Mouse (Mus musculus) adrenal gland, adult 8-10 months (tissue): ENCODE results near the gene Barhl1. TPM values are rescaled to one million over a fixed set of nuclear protein-coding genes. Genes with fewer than 3 reads are reported as not detected.

ENCODE experiments used
- DNase-seq: peaks from one replicate; pipeline ENCODE4 v3.0.0; 2022
- total RNA-seq, 4 experiments: library from RNA; stranded (reverse); gene quantifications; 2 replicates each; pipeline ENCODE4 v1.2.4; 2022

Gene Barhl1
- total RNA-seq, 4 experiments from 2014 or later, result not detected

GRCm38 (mm10) chr2:28860678-28861423 lies 55.6 kb downstream of the Barhl1 start:
- DNase-seq, result no peak

DNA sequence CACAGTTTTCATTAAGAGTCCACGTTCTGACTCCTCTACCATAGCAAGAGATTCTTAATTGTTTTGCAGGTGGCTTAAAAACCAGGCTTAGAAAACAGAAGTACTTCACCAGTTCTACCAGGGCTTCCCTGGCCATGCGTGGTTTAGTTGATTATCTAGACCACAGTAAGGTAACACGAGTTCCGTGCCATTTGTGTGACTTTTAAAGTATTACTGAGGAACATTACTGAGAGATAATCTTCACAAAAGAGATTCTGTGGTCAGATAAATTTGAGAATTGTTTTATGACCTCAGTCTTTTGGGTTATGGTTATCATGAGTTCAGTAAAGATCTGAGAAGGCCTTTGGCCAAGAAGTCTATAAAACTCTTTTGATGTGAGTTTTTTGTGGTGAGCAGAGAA lies 57.2 kb downstream of the Barhl1 start:
- DNase-seq, result no peak

Other genes with a start within 250 kb of the Barhl1 start
- under 1 TPM in 3 of 4 experiments, not detected in 1; 0.52 to 0.77 (median 0.75) TPM for gene Spaca9, start 216.9 kb downstream of the Barhl1 start, total RNA-seq
- under 1 TPM; 0.20 to 0.80 (median 0.62) TPM for gene Ak8, start 216.5 kb downstream of the Barhl1 start, total RNA-seq
- 10 to 100 TPM; 35.2 to 45.4 (median 35.6) TPM for gene Gtf3c4, start 76.3 kb downstream of the Barhl1 start, total RNA-seq
- 10 to 100 TPM in 2 of 4 experiments, 1 to 10 TPM in 2; 8.9 to 13.2 (median 9.8) TPM for gene Ddx31, start 76.3 kb downstream of the Barhl1 start, total RNA-seq
- gene Cfap77, start 138.4 kb upstream of the Barhl1 start, total RNA-seq, result 1 to 10 TPM in 2 of 4 experiments, under 1 TPM in 2; 0.44 to 1.6 (median 0.93) TPM
- gene Ttf1, start 143.6 kb upstream of the Barhl1 start, total RNA-seq, result 10 to 100 TPM; 12.4 to 23.3 (median 14.7) TPM
- 10 to 100 TPM; 31.8 to 40.5 (median 36.1) TPM for gene Setx, start 207.5 kb upstream of the Barhl1 start, total RNA-seq